Mouse (Mus musculus): ENCODE measurements around the gene Ambp.

Ambp gene

DNA sequence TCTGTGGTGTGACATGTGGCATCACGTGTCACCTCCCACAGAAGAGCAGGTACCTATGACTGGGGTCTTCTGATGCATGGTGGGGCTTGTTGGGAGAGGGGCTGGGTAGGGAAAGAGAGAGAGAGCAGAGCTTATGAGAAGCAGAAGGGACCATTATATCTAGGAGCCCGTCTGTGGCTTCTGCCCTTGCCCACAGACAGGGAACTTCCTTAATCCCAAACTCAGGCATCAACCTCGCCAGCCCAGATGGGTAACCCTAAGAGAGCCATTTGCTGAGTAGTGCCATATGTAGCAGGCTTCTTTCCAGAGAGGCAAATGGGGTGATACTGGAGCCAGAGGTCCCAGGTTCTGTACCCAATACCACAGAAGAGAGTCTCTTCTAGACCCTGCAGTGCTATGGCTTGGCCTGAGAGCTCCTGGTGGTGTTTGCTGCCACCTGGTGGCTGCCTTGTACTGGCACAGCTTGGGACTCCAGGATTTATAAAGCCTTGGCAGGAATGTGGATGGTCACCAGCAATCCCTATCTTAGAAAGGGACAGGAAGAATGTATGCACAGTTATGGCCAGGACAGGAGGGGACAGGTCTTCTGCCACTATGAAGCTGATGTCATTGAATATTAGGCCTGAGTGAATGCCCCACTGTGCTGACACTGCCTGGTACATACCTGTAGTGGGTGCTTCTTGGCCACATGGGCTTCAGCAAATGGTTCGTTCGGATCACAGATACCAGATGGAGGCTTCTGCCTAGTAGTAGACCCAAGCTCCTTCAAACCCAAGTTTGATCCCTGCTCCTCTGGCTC is 35.8 kb downstream of the Ambp start:
- DNase-seq = peak; percentile 80 to 82

DNA sequence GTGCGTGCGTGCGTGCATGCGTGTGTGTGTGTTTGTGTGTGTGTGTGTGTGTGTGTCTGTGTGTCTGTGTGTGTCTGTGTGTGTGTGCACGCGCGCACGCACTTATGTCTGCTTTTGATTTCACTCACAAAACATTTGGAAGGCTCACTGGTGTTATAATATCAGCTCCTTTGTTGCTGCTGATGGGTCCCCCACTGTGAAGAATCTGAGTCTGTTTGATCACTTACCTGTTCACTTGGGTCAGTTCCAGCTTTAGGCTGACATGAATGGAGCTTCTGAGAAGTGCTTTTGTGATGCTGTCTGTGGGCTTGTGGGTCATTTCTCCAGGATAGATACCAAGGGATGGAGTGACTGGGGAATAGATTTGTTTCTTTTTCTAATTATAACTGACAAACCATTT is 48.9 kb downstream of the Ambp start:
- DNase-seq = no peak

DNA sequence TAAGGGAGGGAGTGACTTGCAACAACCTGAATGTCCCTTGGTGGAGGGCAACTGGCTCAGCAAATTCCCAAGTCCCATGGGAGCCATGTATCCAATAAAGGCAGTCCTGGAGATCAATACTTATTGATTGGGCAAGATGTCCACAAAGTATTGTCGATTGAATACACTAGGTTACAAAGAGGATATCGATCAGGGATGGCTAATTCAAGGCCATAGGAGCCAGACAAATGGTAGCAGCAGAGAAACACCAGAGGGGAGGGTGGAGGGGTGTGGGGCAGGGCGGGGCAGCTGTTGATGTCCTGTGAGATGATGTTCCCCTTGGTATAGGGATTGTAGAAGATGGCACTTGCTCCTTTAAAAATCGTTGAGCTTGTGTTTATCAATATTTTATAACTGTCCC is 52.6 kb downstream of the Ambp start:
- DNase-seq = no peak

DNA sequence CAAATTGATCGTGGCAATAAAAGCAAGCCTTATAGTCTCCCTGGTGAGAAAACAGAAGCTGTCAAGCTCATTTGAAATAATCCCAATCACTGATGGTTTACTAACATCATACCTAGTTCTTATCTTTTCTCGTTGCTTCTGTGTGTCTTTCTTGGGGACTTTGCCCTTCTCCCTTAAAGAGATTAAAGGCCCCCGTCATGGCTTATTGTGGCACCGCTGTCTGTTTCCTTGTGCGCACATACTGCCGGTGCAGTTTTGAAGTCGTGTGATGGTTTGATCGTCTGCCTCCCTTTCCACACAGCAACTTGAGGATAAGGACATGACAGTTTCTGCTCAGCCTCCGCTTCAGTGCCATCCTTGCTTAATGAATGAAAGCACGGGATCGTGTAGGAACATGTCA is 54.1 kb downstream of the Ambp start:
- no peak for DNase-seq

DNA sequence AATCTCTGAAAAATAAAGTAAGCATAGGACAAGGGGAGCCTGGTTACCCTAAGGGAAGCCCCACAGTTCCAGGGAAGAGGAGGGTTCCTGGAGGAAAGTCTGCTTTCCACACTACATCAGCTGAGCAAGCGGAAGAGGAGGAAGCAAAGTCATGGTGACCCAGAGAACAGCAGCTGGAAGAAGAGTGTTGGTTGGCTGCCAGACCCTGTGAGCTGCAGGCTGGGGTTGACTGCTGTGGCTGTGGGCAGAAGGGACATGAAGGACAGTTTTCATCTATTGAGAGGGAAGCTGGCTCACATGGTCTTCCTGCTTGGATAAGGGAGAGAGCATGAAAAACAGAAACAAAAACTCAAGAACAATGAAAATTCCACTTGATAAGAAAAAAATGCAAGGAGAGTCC is 57.0 kb downstream of the Ambp start:
- DNase-seq = no peak
